Mouse (Mus musculus): ENCODE measurements around the gene Plppr3.

DNA sequence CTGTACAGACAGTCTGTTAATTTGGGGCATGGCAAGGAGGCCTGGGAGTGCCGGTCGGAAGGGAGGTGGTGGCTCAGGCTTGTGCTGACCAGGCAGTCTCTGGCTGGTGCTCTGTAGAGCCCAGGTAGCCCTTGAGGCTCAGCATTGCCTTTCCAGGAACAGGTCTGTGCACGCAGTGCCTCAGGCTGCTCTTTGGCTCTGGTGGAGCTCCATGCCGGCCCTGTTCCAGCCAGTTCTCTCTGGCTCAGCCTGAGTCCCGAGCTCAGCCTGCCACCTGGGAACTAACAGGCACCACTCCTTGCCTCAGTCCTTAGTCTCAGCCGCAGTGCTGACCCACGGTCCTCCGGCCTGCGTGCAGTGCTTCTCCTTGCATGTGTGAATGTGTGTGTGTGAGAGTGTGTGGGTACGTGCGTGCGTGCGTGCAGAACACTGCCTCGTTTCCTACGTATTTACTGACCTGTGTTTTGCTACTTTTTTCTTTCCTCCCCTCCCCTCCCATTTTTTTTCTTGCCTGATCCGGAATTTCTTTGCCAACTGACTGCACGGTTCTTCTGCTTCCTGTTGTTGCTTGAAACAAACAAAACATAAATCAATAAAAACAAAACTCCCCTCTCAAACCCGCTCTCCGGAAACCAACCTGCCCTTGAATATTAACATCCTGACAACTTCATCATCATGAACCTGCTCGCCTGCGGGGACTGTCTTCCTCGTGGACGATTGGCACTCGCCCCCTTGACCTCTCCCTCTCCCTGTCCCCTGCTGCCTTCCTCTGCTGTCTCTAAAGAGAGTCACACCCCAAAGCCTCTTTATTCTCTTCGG lies 13.0 kb downstream of the Plppr3 start:
- TF ChIP-seq CTCF (IDR thresholded peaks at IDR 0.05; ENCODE audit: low read depth) (no peak), EP300 (IDR thresholded peaks at IDR 0.05; ENCODE audit: low read depth) (no peak)

Data from heart, postnatal 0 days (tissue).